Mouse (Mus musculus) E14TG2a.4 (cell line): ENCODE data around the gene Mrpl43.

Experiments used
- H3K27me3 ChIP-seq: 2 replicates; pipeline ENCODE4 v1.6.1; 2014; ENCODE audit warnings: low read length, control low read depth; ENCODE audit not compliant: insufficient read depth
- H3K36me3 ChIP-seq: 2 replicates; pipeline ENCODE4 v1.6.1; 2014; ENCODE audit warnings: low read length, control low read depth; ENCODE audit not compliant: insufficient read depth
- H3K4me1 ChIP-seq: replicated peaks from 2 replicates; pipeline ENCODE4 v1.6.1; 2014; ENCODE audit warnings: low read depth, low read length, control low read depth
- H3K4me3 ChIP-seq: replicated peaks from 2 replicates; pipeline ENCODE4 v1.5.1; 2014; ENCODE audit warnings: mild to moderate bottlenecking, low read length
- H3K9me3 ChIP-seq: 2 replicates; pipeline ENCODE4 v1.6.1; 2014; ENCODE audit warnings: low read length, control low read depth
- CTCF ChIP-seq: conservative IDR thresholded peaks from 2 replicates; pipeline ENCODE4 v1.5.1; 2014; ENCODE audit warnings: low read length
- NANOG ChIP-seq: IDR thresholded peaks from 2 replicates; pipeline ENCODE4 v1.6.1; 2014; ENCODE audit warnings: borderline replicate concordance, low read length, mixed read lengths
- POU5F1 ChIP-seq: IDR thresholded peaks from 2 replicates; pipeline ENCODE4 v1.6.1; 2014; ENCODE audit warnings: low read length, borderline replicate concordance

Gene Mrpl43

GRCm38 (mm10) chr19:45014981-45015402 is 8.8 kb upstream of the Mrpl43 start:
- Histone ChIP-seq H3K9me3 (no peaks in the 10 kb centered on the region), H3K4me1 (peaks cover 81% of the 10 kb centered on the region), H3K27me3 (peaks cover 10% of the 10 kb centered on the region), H3K4me3 (peak overlapping the region; percentile 80), H3K36me3 (peaks cover 36% of the 10 kb centered on the region)
- TF ChIP-seq POU5F1, result no peak
- no peak for TF ChIP-seq CTCF

- Histone ChIP-seq H3K4me1 (peaks cover 80% of the 10 kb centered on the region), H3K36me3 (peaks cover 41% of the 10 kb centered on the region), H3K27me3 (peaks cover 10% of the 10 kb centered on the region), H3K4me3 (peak within 1 kb of the TSS; percentile 80), H3K9me3 (no peaks in the 10 kb centered on the region)
- TF ChIP-seq CTCF (no peak), NANOG (no peak), POU5F1 (no peak)
Observed at GRCm38 (mm10) chr19:45014335-45014971, 8.2 kb upstream of the Mrpl43 start, which contains the start of gene Lzts2. TSS of gene Lzts2 (plus strand) at chr19:45014414.

GRCm38 (mm10) chr19:45013581-45014225 is 7.5 kb upstream of the Mrpl43 start:
- Histone ChIP-seq H3K4me3 (peak overlapping the region; percentile 80), H3K9me3 (no peaks in the 10 kb centered on the region), H3K36me3 (peaks cover 48% of the 10 kb centered on the region), H3K27me3 (peaks cover 5% of the 10 kb centered on the region), H3K4me1 (peaks cover 80% of the 10 kb centered on the region)
- TF ChIP-seq POU5F1 (no peak), CTCF (no peak), NANOG (no peak)

- Histone ChIP-seq H3K27me3 (no peaks in the 10 kb centered on the region; the same call in 1 of the 2 replicates), H3K9me3 (no peaks in the 10 kb centered on the region), H3K4me3 (no peak overlapping the region), H3K4me1 (peaks cover 85% of the 10 kb centered on the region), H3K36me3 (peaks cover 58% of the 10 kb centered on the region)
- no peak for TF ChIP-seq POU5F1
- no peak for TF ChIP-seq NANOG
- TF ChIP-seq CTCF, result peak; percentile 45
Observed at GRCm38 (mm10) chr19:45012636-45013035, 6.4 kb upstream of the Mrpl43 start.

GRCm38 (mm10) chr19:45012219-45012618 is 6.0 kb upstream of the Mrpl43 start:
- Histone ChIP-seq H3K27me3 (no peaks in the 10 kb centered on the region; the same call in 1 of the 2 replicates), H3K4me3 (no peak overlapping the region), H3K36me3 (peaks cover 62% of the 10 kb centered on the region), H3K4me1 (peaks cover 90% of the 10 kb centered on the region), H3K9me3 (no peaks in the 10 kb centered on the region)
- TF ChIP-seq NANOG, result no peak
- no peak for TF ChIP-seq CTCF
- no peak for TF ChIP-seq POU5F1

GRCm38 (mm10) chr19:45010646-45011045 is 4.4 kb upstream of the Mrpl43 start:
- Histone ChIP-seq H3K36me3 (peaks cover 65% of the 10 kb centered on the region), H3K4me1 (peaks cover 82% of the 10 kb centered on the region), H3K27me3 (no peaks in the 10 kb centered on the region), H3K9me3 (no peaks in the 10 kb centered on the region), H3K4me3 (no peak overlapping the region)
- TF ChIP-seq NANOG, result no peak
- TF ChIP-seq POU5F1, result no peak
- TF ChIP-seq CTCF, result no peak

GRCm38 (mm10) chr19:45007425-45008191 is 1.4 kb upstream of the Mrpl43 start:
- no peak for TF ChIP-seq POU5F1
- no peak for TF ChIP-seq CTCF
- TF ChIP-seq NANOG, result no peak
- H3K4me3 ChIP-seq, result peak overlapping the region; percentile 99
- peaks cover 83% of the 10 kb centered on the region for H3K4me1 ChIP-seq
- no peaks in the 10 kb centered on the region for H3K27me3 ChIP-seq
- peaks cover 82% of the 10 kb centered on the region for H3K36me3 ChIP-seq
- no peaks in the 10 kb centered on the region for H3K9me3 ChIP-seq

- H3K36me3 ChIP-seq, result peaks cover 82% of the 10 kb centered on the region
- peak overlapping the region; percentile 99 for H3K4me3 ChIP-seq
- no peaks in the 10 kb centered on the region for H3K27me3 ChIP-seq
- H3K9me3 ChIP-seq, result no peaks in the 10 kb centered on the region
- no peak for TF ChIP-seq CTCF
- no peak for TF ChIP-seq POU5F1
- TF ChIP-seq NANOG, result no peak
- H3K4me1 ChIP-seq, result peaks cover 83% of the 10 kb centered on the region
Observed at GRCm38 (mm10) chr19:45007021-45007420, 779 bp upstream of the Mrpl43 start.
